Mouse (Mus musculus): ENCODE measurements around the gene Cmtr1.

Gene Cmtr1

GRCm38 (mm10) chr17:29728082-29728481 lies 67.7 kb downstream of the Cmtr1 start:
- in situ Hi-C loops (cut with MboI; ENCODE audit: unreplicated experiment in 2 of 2), result no loop called here

- in situ Hi-C loops (cut with MboI; ENCODE audit: unreplicated experiment in 2 of 2), result no loop called here
Measured at GRCm38 (mm10) chr17:29730510-29731265, 70.3 kb downstream of the Cmtr1 start.

GRCm38 (mm10) chr17:29731266-29731952 lies 71.0 kb downstream of the Cmtr1 start:
- in situ Hi-C loops (cut with MboI; ENCODE audit: unreplicated experiment in 2 of 2), result no loop called here

- in situ Hi-C loops (cut with MboI; ENCODE audit: unreplicated experiment in 2 of 2), result no loop called here
Measured at GRCm38 (mm10) chr17:29731953-29732325, 71.5 kb downstream of the Cmtr1 start.

GRCm38 (mm10) chr17:29732522-29732921 lies 72.1 kb downstream of the Cmtr1 start:
- in situ Hi-C loops (cut with MboI; ENCODE audit: unreplicated experiment in 2 of 2), result no loop called here

- in situ Hi-C loops (cut with MboI; ENCODE audit: unreplicated experiment in 2 of 2), result no loop called here
Measured at GRCm38 (mm10) chr17:29736448-29737014, 76.1 kb downstream of the Cmtr1 start.

- in situ Hi-C loops (cut with MboI; ENCODE audit: unreplicated experiment in 2 of 2), result no loop called here
Measured at GRCm38 (mm10) chr17:29737849-29738804, 77.7 kb downstream of the Cmtr1 start.

GRCm38 (mm10) chr17:29747466-29747865 lies 87.1 kb downstream of the Cmtr1 start:
- in situ Hi-C loops (cut with MboI; ENCODE audit: unreplicated experiment in 2 of 2), result no loop called here

- in situ Hi-C loops (cut with MboI; ENCODE audit: unreplicated experiment in 2 of 2), result loop anchor here in 1 of 2 experiments (25.0 kb wide), 1 partner anchor 117 kb away; no protein-coding TSS in a partner anchor
Measured at GRCm38 (mm10) chr17:29754510-29754909, 94.1 kb downstream of the Cmtr1 start.
